Mouse (Mus musculus) heart, postnatal 25 days (tissue): Measurements from ENCODE around the gene Trp53. TPM values are rescaled to one million over a fixed set of nuclear protein-coding genes. Genes with fewer than 3 reads are reported as not detected.
"Not testable (repeated sequence)": the region's sequence is repeated elsewhere in the genome, so short reads cannot be mapped to it uniquely, and the experiment has no call there.

Experiments used
- DNase-seq: peaks from one replicate; pipeline ENCODE4 v3.0.0; 2022; ENCODE audit warnings: low spot score
- intact Hi-C: fragments of 180-260 bp; cut with DNase I; formaldehyde crosslinking; loops from one replicate; pipeline ENCODE4 v1.15.1; 2025
- microRNA-seq: library from miRNA; unstranded; fragments of <30 nt; microRNA quantifications from one replicate; pipeline ENCODE4 v1.2.0, GENCODE M21; 2022
- total RNA-seq, 2 experiments: library from RNA; stranded (reverse); gene quantifications; 2 replicates each; pipeline ENCODE4 v1.2.3; 2021

Gene Trp53
- total RNA-seq, 2 experiments from 2014 or later, result 16.9 to 17.9 TPM

DNA sequence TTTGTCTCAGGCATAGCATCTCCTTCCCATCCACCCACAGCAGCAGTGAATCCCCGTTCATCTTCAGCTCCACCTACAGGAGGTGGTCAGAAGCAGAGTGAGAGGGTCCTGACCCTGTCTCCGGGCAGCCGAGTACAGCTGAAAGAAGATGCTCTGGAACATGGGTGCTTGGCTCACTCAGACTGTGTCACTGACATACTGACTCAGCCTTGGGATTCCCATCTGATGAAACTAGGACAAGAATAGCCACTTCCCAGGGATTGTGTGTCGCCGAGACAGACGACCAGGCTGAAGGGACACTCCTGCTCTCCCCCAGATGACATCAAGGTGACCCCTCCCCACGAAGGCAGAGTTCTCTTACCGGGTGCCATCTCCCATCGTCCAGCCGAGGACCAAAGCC lies 36.6 kb downstream of the Trp53 start:
- intact Hi-C loops, result loop anchor here (10.0 kb wide), 1 partner anchor 352 kb away; no protein-coding TSS in a partner anchor
- no peak for DNase-seq

GRCm38 (mm10) chr11:69617805-69618204 lies 37.6 kb downstream of the Trp53 start, which contains the start of gene Shbg:
Gene Shbg, minus strand, starts transcription at chr11:69617905.
- DNase-seq, result no peak
- intact Hi-C loops, result loop anchor here (10.0 kb wide), 1 partner anchor 353 kb away; no protein-coding TSS in a partner anchor

GRCm38 (mm10) chr11:69620394-69621081 lies 40.4 kb downstream of the Trp53 start:
- no peak for DNase-seq
- intact Hi-C loops, result no loop called here

- intact Hi-C loops, result no loop called here
- DNase-seq, result peak; percentile 34
Observed at GRCm38 (mm10) chr11:69621571-69622268, 41.6 kb downstream of the Trp53 start, which contains the start of gene Sat2. Gene Sat2, plus strand, starts transcription at chr11:69622024.

DNA sequence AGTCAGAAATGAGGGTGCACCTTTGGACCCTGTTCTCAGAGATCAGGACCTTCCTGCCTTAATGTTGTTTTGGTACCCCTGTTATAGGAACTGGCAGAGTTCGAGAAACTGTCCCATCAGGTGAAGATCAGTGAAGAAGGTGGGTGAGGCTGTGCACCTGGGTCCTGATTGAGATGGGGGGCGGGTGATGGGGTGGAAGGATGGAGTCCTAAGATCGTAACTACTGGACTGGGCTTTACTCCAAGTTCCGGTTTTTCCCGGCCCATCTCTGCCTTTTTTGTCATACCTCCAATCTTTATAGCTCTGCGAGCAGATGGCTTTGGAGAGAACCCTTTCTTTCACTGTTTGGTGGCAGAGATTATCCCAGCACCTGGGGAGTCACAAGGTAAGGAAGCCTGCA lies 42.2 kb downstream of the Trp53 start:
- intact Hi-C loops, result no loop called here
- no peak for DNase-seq

DNA sequence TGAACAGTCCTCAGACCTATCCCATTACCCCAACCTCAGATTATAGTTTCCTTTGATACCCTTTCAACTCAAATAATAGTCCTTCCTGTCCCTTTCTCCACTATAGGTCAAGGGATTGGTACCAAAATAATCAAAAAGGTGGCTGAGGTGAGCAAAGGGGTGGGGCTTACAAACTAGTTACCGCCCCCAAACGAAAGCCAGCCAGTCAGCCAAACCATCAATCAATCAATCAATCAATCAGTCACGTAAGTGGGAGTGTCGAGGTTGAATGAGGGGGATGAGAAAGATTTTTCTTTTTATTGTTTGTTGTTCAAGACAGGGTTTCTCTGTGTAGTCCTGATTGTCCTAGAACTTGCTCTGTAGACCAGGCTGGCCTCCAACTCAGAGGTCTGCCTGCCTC lies 42.8 kb downstream of the Trp53 start:
- no peak for DNase-seq
- intact Hi-C loops, result no loop called here

DNA sequence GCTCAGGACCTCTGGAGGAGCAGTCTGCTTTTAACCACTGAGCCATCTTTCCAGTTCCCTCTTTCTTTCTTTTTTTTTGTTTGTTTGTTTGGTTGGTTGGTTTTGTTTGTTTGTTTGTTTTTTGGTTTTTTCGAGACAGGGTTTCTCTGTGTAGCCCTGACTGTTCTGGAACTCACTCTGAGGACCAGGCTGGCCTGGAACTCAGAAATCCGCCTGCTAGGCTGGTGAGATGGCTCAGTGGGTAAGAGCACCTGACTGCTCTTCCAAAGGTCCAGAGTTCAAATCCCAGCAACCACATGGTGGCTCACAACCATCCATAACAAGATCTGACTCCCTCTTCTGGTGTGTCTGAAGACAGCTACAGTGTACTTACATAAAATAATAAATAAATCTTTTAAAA lies 44.2 kb downstream of the Trp53 start:
- intact Hi-C loops, DNase-seq: not testable (repeated sequence)

DNA sequence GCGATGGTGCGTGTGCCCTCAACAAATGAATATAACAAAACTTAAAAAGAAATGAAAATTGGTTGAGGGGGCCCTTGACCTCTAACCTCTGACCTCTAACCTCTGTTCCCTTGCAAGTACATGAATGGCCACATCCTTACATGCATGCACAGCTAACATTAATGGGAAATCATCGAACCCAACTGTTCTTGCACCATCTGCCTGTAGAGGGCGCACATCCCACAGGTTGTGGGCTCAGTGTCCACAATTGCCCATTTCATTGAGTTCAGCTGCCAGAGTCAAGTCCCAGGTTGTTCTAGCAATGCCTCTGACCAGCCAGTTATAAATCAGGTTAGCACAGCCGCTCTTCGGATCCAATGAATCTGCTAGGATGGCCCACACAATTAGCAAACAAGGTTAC lies 48.1 kb downstream of the Trp53 start:
- no peak for DNase-seq
- intact Hi-C loops, result no loop called here

DNA sequence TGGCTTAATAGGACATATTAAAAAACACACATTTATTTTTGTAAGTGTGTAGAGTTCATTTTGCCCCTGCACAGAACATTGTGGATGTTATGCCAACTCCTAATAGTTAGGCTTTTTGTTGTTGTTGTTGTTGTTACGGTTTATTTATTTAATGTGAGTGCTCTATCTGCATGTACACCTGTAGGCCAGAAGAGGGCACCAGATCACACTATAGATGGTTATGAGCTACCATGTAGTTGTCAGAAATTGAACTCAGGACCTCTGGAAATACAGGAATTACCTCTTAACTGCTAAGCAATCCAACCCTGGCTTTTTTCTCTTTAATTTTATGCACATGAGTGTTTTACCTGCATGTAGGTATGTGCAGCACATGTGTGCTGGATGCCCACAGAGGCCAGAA lies 49.6 kb downstream of the Trp53 start:
- DNase-seq, result no peak
- intact Hi-C loops, result loop anchor here (1.0 kb wide), 1 partner anchor 27 kb away; no protein-coding TSS in a partner anchor

- peak; percentile 100 for DNase-seq
- intact Hi-C loops, result no loop called here
Observed at GRCm38 (mm10) chr11:69632284-69633089, 52.3 kb downstream of the Trp53 start, which contains the start of gene Fxr2. Gene Fxr2, plus strand, starts transcription at chr11:69632990.

GRCm38 (mm10) chr11:69633128-69633866 lies 53.1 kb downstream of the Trp53 start:
- DNase-seq, result peak; percentile 58
- intact Hi-C loops, result no loop called here

- no peak for DNase-seq
- intact Hi-C loops, result no loop called here
Observed at GRCm38 (mm10) chr11:69635471-69635870, 55.3 kb downstream of the Trp53 start.

Small RNAs within 50 kb of the gene (microRNA-seq; reads per million reads assigned to microRNA genes)
- not detected for gene Mir467f

Other genes starting within 250 kb of the Trp53 start
- gene Rnf227, start 239.9 kb upstream of the Trp53 start, total RNA-seq, result under 1 TPM; 0.16 to 0.17 TPM
- gene Chd3, start 211.0 kb upstream of the Trp53 start, total RNA-seq, result 10 to 100 TPM; 26.4 to 27.9 TPM
- 10 to 100 TPM; 97.5 to 99.2 TPM for gene Naa38, start 184.9 kb upstream of the Trp53 start, total RNA-seq
- 10 to 100 TPM; 26.1 to 29.3 TPM for gene Cyb5d1, start 184.7 kb upstream of the Trp53 start, total RNA-seq
- 10 to 100 TPM; 22.5 to 23.7 TPM for gene Tmem88, start 182.1 kb upstream of the Trp53 start, total RNA-seq
- 10 to 100 TPM; 25.6 to 30.3 TPM for gene Kdm6b, start 166.7 kb upstream of the Trp53 start, total RNA-seq
- under 1 TPM; 0.17 to 0.39 TPM for gene Dnah2, start 31.2 kb upstream of the Trp53 start, total RNA-seq
- gene Efnb3, start 20.2 kb upstream of the Trp53 start, total RNA-seq, result 10 to 100 TPM; 64.1 to 71.6 TPM
- 1 to 10 TPM; 4.6 to 6.1 TPM for gene Wrap53, start 104 bp upstream of the Trp53 start, total RNA-seq
- 10 to 100 TPM; 18.0 to 25.8 TPM for gene Atp1b2, start 25.6 kb downstream of the Trp53 start, total RNA-seq
- not detected for gene Shbg, start 37.5 kb downstream of the Trp53 start, total RNA-seq
- gene Sat2, start 41.7 kb downstream of the Trp53 start, total RNA-seq, result 1 to 10 TPM; 2.3 to 2.5 TPM
- gene Fxr2, start 52.6 kb downstream of the Trp53 start, total RNA-seq, result 10 to 100 TPM; 81.8 to 84.9 TPM
- gene Sox15, start 75.0 kb downstream of the Trp53 start, total RNA-seq, result not detected
- 10 to 100 TPM; 15.2 to 16.5 TPM for gene Mpdu1, start 82.3 kb downstream of the Trp53 start, total RNA-seq
- gene Cd68, start 85.8 kb downstream of the Trp53 start, total RNA-seq, result 1 to 10 TPM; 7.1 to 7.7 TPM
- 100 to 1,000 TPM; 201 to 206 TPM for gene Eif4a1, start 92.1 kb downstream of the Trp53 start, total RNA-seq
- 10 to 100 TPM; 31.7 to 33.5 TPM for gene Senp3, start 101.7 kb downstream of the Trp53 start, total RNA-seq
- gene Tnfsf13, start 105.4 kb downstream of the Trp53 start, total RNA-seq, result 1 to 10 TPM; 1.6 to 2.1 TPM
- gene Tnfsf12, start 115.5 kb downstream of the Trp53 start, total RNA-seq, result 10 to 100 TPM; 14.5 to 16.4 TPM
- gene Tnfsfm13, start 115.7 kb downstream of the Trp53 start, total RNA-seq, result 1 to 10 TPM; 3.2 to 4.5 TPM
- 10 to 100 TPM; 28.6 to 30.4 TPM for gene Polr2a, start 178.3 kb downstream of the Trp53 start, total RNA-seq
- gene Slc35g3, start 181.6 kb downstream of the Trp53 start, total RNA-seq, result not detected
- gene Zbtb4, start 185.6 kb downstream of the Trp53 start, total RNA-seq, result 10 to 100 TPM; 33.3 to 39.6 TPM
- 1 to 10 TPM; 4.8 to 5.0 TPM for gene Chrnb1, start 215.6 kb downstream of the Trp53 start, total RNA-seq
- gene Fgf11, start 221.5 kb downstream of the Trp53 start, total RNA-seq, result 1 to 10 TPM; 2.2 to 2.4 TPM
- gene Tmem102, start 225.3 kb downstream of the Trp53 start, total RNA-seq, result under 1 TPM; 0.26 to 0.45 TPM
- gene Gm39566, start 234.9 kb downstream of the Trp53 start, total RNA-seq, result not detected
- gene Spem2, start 238.1 kb downstream of the Trp53 start, total RNA-seq, result not detected
- not detected for gene Spem1, start 241.8 kb downstream of the Trp53 start, total RNA-seq